In genomic region chr9:98033273-98033855, GRCm38 (mm10) we compare ENCODE assay signal across 8 mouse cellular contexts. TPM values are rescaled to one million over a fixed set of nuclear protein-coding genes. Genes with fewer than 3 reads are reported as not detected.
DNase-seq lines count a peak whose midpoint lies in the region; ATAC-seq and TF ChIP-seq lines count a peak whose summit lies in the region.

No protein-coding gene starts in this region.

- H3K4me1 ChIP-seq in bone marrow macrophage, adult 2 months (ENCODE audit: control insufficient read depth, insufficient read depth, low read length): no peaks in the 10 kb centered on the region
- peaks cover 5% of the 10 kb centered on the region; the same call in 1 of the 2 replicates for H3K4me1 ChIP-seq in forebrain, embryonic 11.5 days (replicated peaks; ENCODE audit: control insufficient read depth, insufficient read depth, low read length)
- H3K4me1 ChIP-seq in intestine, embryonic 16.5 days (ENCODE audit: control insufficient read depth, insufficient read depth, low read length): peaks cover 13% of the 10 kb centered on the region
- H3K4me1 ChIP-seq in liver, embryonic 15.5 days (replicated peaks): no peaks in the 10 kb centered on the region
- peaks cover 4% of the 10 kb centered on the region; the same call in 1 of the 2 replicates for H3K4me1 ChIP-seq in stomach, embryonic 14.5 days (ENCODE audit: control insufficient read depth, insufficient read depth, low read length)

- 1% methylated on average over 38 of the region's 38 CpGs for WGBS in forebrain, embryonic 11.5 days
- WGBS in intestine, embryonic 16.5 days: under 1% methylated on average over 38 of the region's 38 CpGs
- WGBS in liver, embryonic 15.5 days (ENCODE audit: insufficient replicate concordance): 2% methylated on average over 38 of the region's 38 CpGs
- WGBS in stomach, embryonic 14.5 days: 2% methylated on average over 38 of the region's 38 CpGs

- DNase-seq in gastrocnemius, postnatal 14 days: peak; percentile 9
- no peak for DNase-seq in gastrocnemius, adult 8-10 months (ENCODE audit: low spot score in 2 of 2)
- DNase-seq in forebrain, embryonic 11.5 days (ENCODE audit: low spot score): peak; percentile 56
- DNase-seq in frontal cortex, adult 2 months (ENCODE audit: extremely low spot score in 1 of 2, low spot score in 1 of 2): no peak

- H3K9me3 ChIP-seq in forebrain, embryonic 11.5 days (ENCODE audit: control insufficient read depth, low read length): no peaks in the 10 kb centered on the region
- no peaks in the 10 kb centered on the region for H3K9me3 ChIP-seq in intestine, embryonic 16.5 days (ENCODE audit: control insufficient read depth, low read length)
- no peaks in the 10 kb centered on the region for H3K9me3 ChIP-seq in liver, embryonic 15.5 days (replicated peaks)
- H3K9me3 ChIP-seq in stomach, embryonic 14.5 days (ENCODE audit: control insufficient read depth, low read depth, low read length): no peaks in the 10 kb centered on the region

- H3K36me3 ChIP-seq in forebrain, embryonic 11.5 days (ENCODE audit: control insufficient read depth, insufficient read depth, low read length): no peaks in the 10 kb centered on the region
- H3K36me3 ChIP-seq in intestine, embryonic 16.5 days (ENCODE audit: control insufficient read depth, insufficient read depth, low read length): no peaks in the 10 kb centered on the region
- no peaks in the 10 kb centered on the region for H3K36me3 ChIP-seq in liver, embryonic 15.5 days (replicated peaks)
- H3K36me3 ChIP-seq in stomach, embryonic 14.5 days (ENCODE audit: control insufficient read depth, insufficient read depth, low read length): no peaks in the 10 kb centered on the region

- H3K9ac ChIP-seq in forebrain, embryonic 11.5 days (ENCODE audit: low read length): peak overlapping the region; percentile 56
- peak overlapping the region; percentile 64 for H3K9ac ChIP-seq in intestine, embryonic 16.5 days (ENCODE audit: low read depth, low read length)
- no peak overlapping the region for H3K9ac ChIP-seq in liver, embryonic 15.5 days
- H3K9ac ChIP-seq in stomach, embryonic 14.5 days (replicated peaks; ENCODE audit: low read depth, low read length): peak overlapping the region; percentile 29; the same call in 1 of the 2 replicates

- H3K27me3 ChIP-seq in forebrain, embryonic 11.5 days (ENCODE audit: control insufficient read depth, insufficient read depth, low read length): peaks cover 23% of the 10 kb centered on the region
- peaks cover 27% of the 10 kb centered on the region for H3K27me3 ChIP-seq in intestine, embryonic 16.5 days (replicated peaks; ENCODE audit: control insufficient read depth, insufficient read depth, low read length)
- peaks cover 47% of the 10 kb centered on the region for H3K27me3 ChIP-seq in liver, embryonic 15.5 days
- H3K27me3 ChIP-seq in stomach, embryonic 14.5 days (ENCODE audit: control insufficient read depth, insufficient read depth, low read length): peaks cover 10% of the 10 kb centered on the region; the same call in 1 of the 2 replicates

- no peak; the same call in none of the 2 replicates for ATAC-seq in forebrain, embryonic 11.5 days (replicated peaks; ENCODE audit: low FRiP score)
- ATAC-seq in intestine, embryonic 16.5 days: peak; percentile 71
- ATAC-seq in liver, embryonic 15.5 days (ENCODE audit: insufficient read depth): no peak
- peak; percentile 15; the same call in 1 of the 2 replicates for ATAC-seq in stomach, embryonic 14.5 days (ENCODE audit: insufficient number of reproducible peaks, insufficient read depth, low FRiP score, low read depth)

- H3K4me2 ChIP-seq in forebrain, embryonic 11.5 days (ENCODE audit: low read depth, low read length, severe bottlenecking): peak overlapping the region; percentile 89
- H3K4me2 ChIP-seq in intestine, embryonic 16.5 days (ENCODE audit: low read depth, low read length): peak overlapping the region; percentile 98
- peak overlapping the region; percentile 62 for H3K4me2 ChIP-seq in liver, embryonic 15.5 days
- H3K4me2 ChIP-seq in stomach, embryonic 14.5 days (replicated peaks; ENCODE audit: low read depth, low read length): peak overlapping the region; percentile 94

- no peak overlapping the region for H3K27ac ChIP-seq in bone marrow macrophage, adult 2 months (ENCODE audit: insufficient read depth, low read depth, low read length)
- H3K27ac ChIP-seq in forebrain, embryonic 11.5 days (ENCODE audit: low read depth, low read length): no peak overlapping the region
- H3K27ac ChIP-seq in intestine, embryonic 16.5 days (ENCODE audit: low read length): no peak overlapping the region
- no peak overlapping the region for H3K27ac ChIP-seq in liver, embryonic 15.5 days (replicated peaks)
- no peak overlapping the region for H3K27ac ChIP-seq in stomach, embryonic 14.5 days (ENCODE audit: low read length)

- TF ChIP-seq CTCF in bone marrow macrophage, adult 2 months (IDR thresholded peaks at IDR 0.05; ENCODE audit: low read depth, low read length): no peak

- TF ChIP-seq POLR2A in bone marrow macrophage, adult 2 months (IDR thresholded peaks at IDR 0.05; ENCODE audit: borderline replicate concordance, low read depth, low read length): no peak

- peak overlapping the region; percentile 9; the same call in 1 of the 2 replicates for H3K4me3 ChIP-seq in bone marrow macrophage, adult 2 months (ENCODE audit: insufficient read depth, low read length)
- peak overlapping the region; percentile 63 for H3K4me3 ChIP-seq in forebrain, embryonic 11.5 days (ENCODE audit: low read depth, low read length)
- H3K4me3 ChIP-seq in intestine, embryonic 16.5 days (ENCODE audit: low read length): peak overlapping the region; percentile 65
- H3K4me3 ChIP-seq in liver, embryonic 15.5 days (replicated peaks): peak overlapping the region; percentile 43
- H3K4me3 ChIP-seq in stomach, embryonic 14.5 days (ENCODE audit: low read depth, low read length): peak overlapping the region; percentile 60

- intact Hi-C loops in gastrocnemius, postnatal 14 days (cut with DNase I; ENCODE audit: low total_unique reads): no loop called here

RNA-seq across cellular contexts. Expression of gene Clstn2, which starts 0.4 kb away (rescaled TPM):
- total RNA-seq in gastrocnemius, postnatal 14 days (2021): 1 to 10 TPM; 2.6 to 2.7 TPM
- total RNA-seq in gastrocnemius, adult 8-10 months (2022): under 1 TPM; 0.51 to 0.90 (median 0.85) TPM
- polyA plus RNA-seq in bone marrow macrophage, adult 2 months (2012; ENCODE audit: insufficient read depth, insufficient read length, missing spikeins): not detected in 2 replicates
- polyA plus RNA-seq in forebrain, embryonic 11.5 days (2014; fragmentation: Nextera tagmentation; extraction: Ambion mirVana): 1.3 and 1.8 TPM in 2 replicates
- 0.31 and 0.38 TPM in 2 replicates for polyA plus RNA-seq in intestine, embryonic 16.5 days (2015; fragmentation: Nextera tagmentation; extraction: Ambion mirVana)
- polyA plus RNA-seq in liver, embryonic 15.5 days (2015; fragmentation: Nextera tagmentation; extraction: Ambion mirVana): 0.02 and 0.06 TPM in 2 replicates
- polyA plus RNA-seq in stomach, embryonic 14.5 days (2014; fragmentation: Nextera tagmentation; extraction: Ambion mirVana): 2.0 TPM in 2 replicates
- polyA plus RNA-seq in frontal cortex, adult 2 months (2012; rRNA removed): 41.5 and 44.1 TPM in 2 replicates

Comparison
In these comparisons a context has a peak if more than half of its experiments do, and no peak if none do; other contexts are left out.
1. DNase-seq: peak in gastrocnemius, postnatal 14 days (single experiment) and forebrain, embryonic 11.5 days (single experiment); none in gastrocnemius, adult 8-10 months (0 of 2) and frontal cortex, adult 2 months (0 of 2).
2. H3K4me3 ChIP-seq: peak in every context shown above with its lines; median percentile 65 in intestine, embryonic 16.5 days; 63 in forebrain, embryonic 11.5 days; 60 in stomach, embryonic 14.5 days; 43 in liver, embryonic 15.5 days; 9 in bone marrow macrophage, adult 2 months.
3. ATAC-seq: peak in intestine, embryonic 16.5 days (single experiment) and stomach, embryonic 14.5 days (single experiment); none in forebrain, embryonic 11.5 days (single experiment) and liver, embryonic 15.5 days (single experiment).
4. RNA of gene Clstn2, which starts 0.4 kb away (polyA plus RNA-seq): 41.5 to 44.1 TPM in frontal cortex, adult 2 months; 2.0 TPM in stomach, embryonic 14.5 days, 1.3 to 1.8 TPM in forebrain, embryonic 11.5 days, 0.31 to 0.38 TPM in intestine, embryonic 16.5 days, 0.02 to 0.06 TPM in liver, embryonic 15.5 days and not detected in bone marrow macrophage, adult 2 months; every median in the first group is over 10 times any median in the second.
5. Peak in every context shown above with its lines, with median percentiles within 50 percentile points of each other: H3K4me2 ChIP-seq.